Mouse (Mus musculus): ENCODE measurements at regions not wholly inside any gene's neighbourhood (a gene's known extent, or its start where the extent isn't known, plus 50 kb on each side); places are given as distances from the start of the nearest gene placed in this dataset.
A peak's percentile ranks its signal among the peaks of the same experiment; 100 is the strongest.

DNA sequence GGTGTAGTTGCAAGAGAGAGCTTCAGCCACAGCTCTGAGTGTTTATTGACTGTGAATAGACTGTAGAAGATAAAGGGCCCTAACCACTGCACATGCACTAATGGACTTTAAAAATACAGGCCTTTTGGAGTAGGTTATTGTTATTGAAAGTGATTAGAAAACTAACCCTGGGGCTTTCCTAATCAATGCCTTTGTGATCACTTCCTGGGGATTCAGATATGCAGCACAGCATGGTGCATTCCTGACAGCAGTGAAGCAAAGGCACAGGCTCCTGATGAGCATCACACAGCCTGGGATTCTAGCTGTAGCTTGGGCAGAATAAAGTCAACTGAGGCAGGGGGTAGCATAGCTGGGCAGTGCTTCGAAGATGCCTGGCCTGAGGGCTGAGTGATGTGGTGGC, 87.3 kb downstream of the Gm11077 start:
- no peaks in the 10 kb centered on the region for H3K9me3 ChIP-seq (replicated peaks)
- no peak for ATAC-seq
- no peak overlapping the region for H3K4me2 ChIP-seq
- H3K27me3 ChIP-seq = no peaks in the 10 kb centered on the region
- H3K36me3 ChIP-seq (ENCODE audit: poor library complexity, severe bottlenecking) = no peaks in the 10 kb centered on the region
- 10% methylated on average over 1 of the region's 1 CpGs for WGBS
- H3K27ac ChIP-seq = no peak overlapping the region
- no peak overlapping the region for H3K4me3 ChIP-seq
- H3K9ac ChIP-seq = no peak overlapping the region
- H3K4me1 ChIP-seq = no peaks in the 10 kb centered on the region

DNA sequence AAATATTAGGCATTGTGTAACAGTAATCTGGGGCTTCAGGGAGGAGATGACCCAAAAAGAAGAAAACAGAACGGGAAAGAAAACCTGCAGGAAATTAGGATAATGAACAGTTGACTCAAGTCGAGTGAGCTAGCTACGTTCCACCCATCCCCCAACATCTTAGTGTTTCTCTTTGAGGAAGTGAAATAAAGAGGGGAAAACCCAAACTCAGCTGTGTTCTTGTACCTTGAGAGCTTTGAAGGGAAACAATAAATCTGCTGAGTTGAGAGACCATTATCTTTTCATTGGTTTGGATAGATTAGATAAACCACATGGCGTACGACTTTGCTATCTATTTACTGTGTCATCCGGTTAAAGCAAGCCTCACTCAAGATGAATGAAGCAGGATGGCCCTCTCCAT, 87.7 kb downstream of the Gm11077 start:
- no peak overlapping the region for H3K4me2 ChIP-seq
- no peak overlapping the region for H3K9ac ChIP-seq
- H3K27ac ChIP-seq = no peak overlapping the region
- H3K27me3 ChIP-seq = no peaks in the 10 kb centered on the region
- ATAC-seq = no peak
- 60% methylated on average over 6 of the region's 6 CpGs for WGBS
- no peaks in the 10 kb centered on the region for H3K36me3 ChIP-seq (ENCODE audit: poor library complexity, severe bottlenecking)
- H3K9me3 ChIP-seq (replicated peaks) = no peaks in the 10 kb centered on the region
- no peaks in the 10 kb centered on the region for H3K4me1 ChIP-seq
- H3K4me3 ChIP-seq = no peak overlapping the region

DNA sequence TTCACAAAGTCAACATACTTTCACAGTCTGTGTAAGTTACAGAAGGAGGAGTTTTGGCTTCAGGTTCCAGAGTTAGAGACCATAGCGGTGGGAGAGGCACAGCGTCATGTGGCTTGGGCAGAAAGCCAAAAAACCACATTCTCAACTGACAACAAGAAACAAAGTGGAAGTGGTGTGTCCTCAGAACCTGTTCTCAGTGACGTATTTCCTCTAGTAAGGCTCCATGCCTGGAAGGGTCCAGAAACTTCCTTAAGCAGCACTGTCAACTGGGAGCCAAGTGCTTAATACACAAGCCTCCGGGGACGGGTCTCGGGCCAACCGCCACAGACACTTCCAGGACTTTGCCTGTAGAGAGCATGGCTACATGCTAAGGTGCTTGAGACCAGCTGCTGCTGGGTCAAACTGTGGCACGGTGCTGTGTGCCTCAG, 90.4 kb downstream of the Gm11077 start:
- no peak for ATAC-seq
- H3K4me2 ChIP-seq = no peak overlapping the region
- H3K4me1 ChIP-seq = no peaks in the 10 kb centered on the region
- H3K4me3 ChIP-seq = no peak overlapping the region
- WGBS = 92% methylated on average over 8 of the region's 8 CpGs
- H3K9ac ChIP-seq = no peak overlapping the region
- no peak overlapping the region for H3K27ac ChIP-seq
- no peaks in the 10 kb centered on the region for H3K36me3 ChIP-seq (ENCODE audit: poor library complexity, severe bottlenecking)
- H3K9me3 ChIP-seq (replicated peaks) = no peaks in the 10 kb centered on the region; the same call in 1 of the 2 replicates
- no peaks in the 10 kb centered on the region for H3K27me3 ChIP-seq

DNA sequence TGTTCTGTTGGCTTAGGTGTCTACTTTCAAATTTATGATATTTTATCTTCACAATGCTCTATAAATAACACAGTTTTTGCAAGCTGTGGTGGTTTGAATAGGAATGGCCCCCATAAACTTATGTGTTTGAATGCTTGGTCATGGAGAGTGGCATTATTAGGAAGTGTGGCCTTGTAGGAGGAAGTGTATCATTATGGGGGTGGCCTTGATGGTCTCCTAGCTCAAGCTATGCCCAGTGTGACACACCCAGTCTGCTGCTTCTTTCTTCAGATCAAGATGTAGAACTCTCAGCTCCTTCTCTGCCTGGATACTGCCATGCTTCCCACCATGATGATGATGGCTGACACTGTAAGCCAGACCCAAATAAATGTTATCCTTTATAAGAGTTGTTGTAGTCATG, 97.4 kb downstream of the Gm11077 start:
- no peaks in the 10 kb centered on the region for H3K4me1 ChIP-seq
- H3K27ac ChIP-seq = no peak overlapping the region
- H3K9ac ChIP-seq = no peak overlapping the region
- no peaks in the 10 kb centered on the region; the same call in 1 of the 2 replicates for H3K9me3 ChIP-seq (replicated peaks)
- H3K27me3 ChIP-seq = no peaks in the 10 kb centered on the region
- no peak overlapping the region for H3K4me3 ChIP-seq
- H3K36me3 ChIP-seq (ENCODE audit: poor library complexity, severe bottlenecking) = no peaks in the 10 kb centered on the region
- ATAC-seq = no peak
- H3K4me2 ChIP-seq = no peak overlapping the region

DNA sequence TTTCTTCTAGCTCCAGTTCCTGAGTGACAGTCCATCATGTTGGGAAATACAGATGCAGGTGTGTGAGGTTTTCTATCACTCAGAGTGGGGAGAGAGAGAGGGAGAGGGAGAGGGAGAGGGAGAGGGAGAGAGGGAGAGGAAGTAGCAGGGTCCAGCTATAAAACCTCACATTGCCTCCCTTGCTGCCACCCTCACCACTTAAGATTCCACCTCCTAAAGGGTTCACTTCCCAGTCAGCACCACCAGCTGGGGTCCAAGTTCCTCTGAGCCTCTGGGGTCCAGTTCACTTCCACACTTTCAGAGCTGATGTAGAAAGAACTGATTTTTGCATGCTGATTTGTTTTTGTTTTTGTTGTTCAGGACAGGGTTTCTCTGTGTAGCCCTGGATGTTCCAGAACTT, 98.6 kb downstream of the Gm11077 start:
- H3K9ac ChIP-seq = no peak overlapping the region
- no peaks in the 10 kb centered on the region for H3K36me3 ChIP-seq (ENCODE audit: poor library complexity, severe bottlenecking)
- no peak for ATAC-seq

DNA sequence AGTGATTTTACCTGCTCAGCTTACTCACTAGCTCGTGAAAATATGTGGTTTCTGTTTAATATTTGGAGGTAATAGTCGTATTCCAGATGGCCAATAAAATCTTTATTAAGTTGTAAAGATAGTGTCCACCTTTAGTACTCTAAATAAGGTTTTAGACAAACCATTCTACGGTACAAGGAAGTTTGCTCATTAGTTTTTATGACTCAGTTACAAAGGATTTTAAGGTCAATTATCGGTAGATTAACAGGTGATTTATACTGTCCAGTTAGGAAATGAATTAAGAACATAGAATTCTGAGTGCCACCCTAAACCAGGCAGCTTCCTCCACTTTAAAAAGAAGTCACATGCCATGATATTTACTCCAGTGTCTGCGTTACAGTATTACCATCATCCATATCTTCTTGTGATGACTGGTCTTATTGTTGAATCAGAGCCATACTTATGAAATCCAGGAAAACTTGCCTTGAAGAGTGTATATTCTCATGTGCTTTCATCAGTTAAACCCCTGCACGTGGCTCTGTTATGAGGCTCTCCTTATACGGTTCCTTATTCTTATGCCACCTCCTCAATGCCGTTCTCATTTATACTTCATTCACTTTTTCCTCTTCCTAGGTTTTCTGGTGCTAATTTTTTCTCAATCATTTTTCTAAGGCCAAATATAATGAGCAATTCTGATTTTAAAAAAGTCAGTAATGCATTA, 114.4 kb downstream of the Gm11077 start:
- no peak for ATAC-seq

More for the DNA sequence above, 98.6 kb downstream of the Gm11077 start:
- Histone ChIP-seq H3K4me2 (no peak overlapping the region), H3K27me3 (no peaks in the 10 kb centered on the region), H3K4me3 (no peak overlapping the region), H3K4me1 (no peaks in the 10 kb centered on the region), H3K27ac (no peak overlapping the region), H3K9me3 (replicated peaks) (no peaks in the 10 kb centered on the region; the same call in 1 of the 2 replicates)

DNA sequence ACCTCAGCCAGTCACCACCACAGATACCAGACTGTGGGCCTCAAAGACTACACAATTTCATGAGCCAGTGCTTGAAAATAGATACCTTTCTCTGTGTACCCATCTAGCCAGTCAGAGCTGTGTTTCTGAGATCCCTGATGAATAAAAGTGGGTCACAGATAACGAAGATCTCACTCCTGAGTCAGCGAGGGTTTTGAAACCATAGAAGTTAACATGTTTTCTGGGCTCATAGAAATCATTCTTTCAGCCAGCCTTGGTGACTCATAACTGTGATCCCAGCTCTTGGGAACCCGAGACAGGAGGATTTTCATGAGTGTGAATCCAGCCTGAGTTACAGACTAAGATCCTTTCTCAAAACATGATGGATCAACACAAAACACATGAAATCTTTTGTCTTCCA, 118.1 kb downstream of the Gm11077 start:
- no peak overlapping the region for H3K27ac ChIP-seq
- H3K9me3 ChIP-seq (replicated peaks) = no peaks in the 10 kb centered on the region
- no peaks in the 10 kb centered on the region for H3K36me3 ChIP-seq (ENCODE audit: poor library complexity, severe bottlenecking)
- H3K4me3 ChIP-seq = no peak overlapping the region
- H3K27me3 ChIP-seq = no peaks in the 10 kb centered on the region
- H3K4me1 ChIP-seq = peaks cover under 1% of the 10 kb centered on the region; the same call in 1 of the 2 replicates
- no peak overlapping the region for H3K9ac ChIP-seq
- no peak overlapping the region for H3K4me2 ChIP-seq
- no peak for ATAC-seq
- WGBS = 86% methylated on average over 3 of the region's 3 CpGs

More for the DNA sequence above, 114.4 kb downstream of the Gm11077 start:
- Histone ChIP-seq H3K27me3 (no peaks in the 10 kb centered on the region), H3K4me1 (no peaks in the 10 kb centered on the region), H3K9ac (no peak overlapping the region), H3K36me3 (ENCODE audit: poor library complexity, severe bottlenecking) (no peaks in the 10 kb centered on the region), H3K4me2 (no peak overlapping the region), H3K27ac (no peak overlapping the region), H3K4me3 (no peak overlapping the region), H3K9me3 (replicated peaks) (no peaks in the 10 kb centered on the region)
- 87% methylated on average over 8 of the region's 8 CpGs for WGBS

DNA sequence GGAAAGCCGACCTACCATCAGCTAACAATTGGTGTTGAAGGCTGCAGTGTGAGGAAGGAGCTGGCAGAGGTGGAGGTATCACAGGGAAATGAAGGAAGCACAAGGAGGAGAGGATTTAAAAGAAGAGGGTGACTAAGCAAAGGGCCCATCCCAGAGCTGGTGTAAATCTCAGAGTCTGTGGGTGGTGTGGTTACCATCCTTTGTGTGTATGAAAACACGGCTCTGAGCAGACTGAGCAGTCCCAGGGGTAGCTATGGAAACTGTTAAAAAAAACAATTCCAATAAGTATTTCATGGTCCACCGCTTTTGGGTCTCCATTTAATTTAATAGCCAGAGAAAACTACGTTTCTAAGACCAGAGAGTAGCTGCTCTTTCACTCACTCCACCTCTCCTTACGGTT, 123.3 kb downstream of the Gm11077 start:
- peaks cover 27% of the 10 kb centered on the region for H3K4me1 ChIP-seq
- H3K27ac ChIP-seq = no peak overlapping the region
- H3K4me3 ChIP-seq = no peak overlapping the region
- ATAC-seq = no peak
- 47% methylated on average over 5 of the region's 5 CpGs for WGBS
- no peaks in the 10 kb centered on the region for H3K27me3 ChIP-seq
- H3K9me3 ChIP-seq (replicated peaks) = no peaks in the 10 kb centered on the region
- H3K9ac ChIP-seq = no peak overlapping the region
- no peaks in the 10 kb centered on the region for H3K36me3 ChIP-seq (ENCODE audit: poor library complexity, severe bottlenecking)
- no peak overlapping the region for H3K4me2 ChIP-seq

DNA sequence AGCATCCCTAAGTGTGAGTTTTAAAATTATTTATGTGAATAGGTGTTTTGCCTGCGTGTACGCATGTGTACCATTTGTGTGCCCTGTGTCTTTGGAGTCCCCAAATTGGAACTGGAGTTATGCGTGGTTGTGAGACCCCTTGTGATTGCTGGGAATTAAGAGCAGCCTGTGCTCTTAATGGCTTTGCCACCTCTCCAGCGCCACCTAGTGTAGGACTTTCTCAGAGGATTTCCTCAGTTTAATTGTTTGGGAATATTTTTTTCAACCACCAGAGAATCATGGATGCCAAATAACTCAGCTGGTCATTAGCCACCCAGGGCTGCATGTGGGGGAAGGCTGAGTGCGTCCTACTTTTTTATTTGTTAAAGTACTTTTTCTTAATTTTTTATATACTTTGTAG, 124.4 kb downstream of the Gm11077 start:
- WGBS = 45% methylated on average over 5 of the region's 5 CpGs
- Histone ChIP-seq H3K4me3 (no peak overlapping the region), H3K27me3 (no peaks in the 10 kb centered on the region), H3K27ac (no peak overlapping the region), H3K4me2 (no peak overlapping the region), H3K4me1 (peaks cover 29% of the 10 kb centered on the region), H3K9me3 (replicated peaks) (no peaks in the 10 kb centered on the region), H3K36me3 (ENCODE audit: poor library complexity, severe bottlenecking) (no peaks in the 10 kb centered on the region), H3K9ac (no peak overlapping the region)
- ATAC-seq = no peak

DNA sequence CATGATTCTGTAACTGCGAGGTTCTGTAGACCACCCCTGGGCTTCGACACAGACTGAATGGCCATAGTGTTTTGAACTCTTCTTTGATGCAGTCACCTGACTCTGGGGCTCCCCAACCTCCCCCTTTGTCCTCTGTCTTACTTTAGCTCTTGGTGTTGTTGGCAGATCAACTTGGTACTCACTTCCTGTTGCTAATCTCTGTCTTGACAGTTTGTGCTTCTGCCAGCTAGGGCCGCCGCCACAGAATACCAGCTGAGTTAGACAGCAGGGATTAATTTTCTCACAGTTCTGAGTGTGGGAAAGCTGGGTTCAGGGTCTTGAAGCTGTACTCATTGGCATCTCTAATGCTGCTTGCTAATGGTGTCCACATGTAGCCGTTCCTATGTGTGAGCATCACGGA, 125.6 kb downstream of the Gm11077 start:
- H3K4me1 ChIP-seq = peaks cover 29% of the 10 kb centered on the region
- H3K36me3 ChIP-seq (ENCODE audit: poor library complexity, severe bottlenecking) = no peaks in the 10 kb centered on the region
- no peaks in the 10 kb centered on the region for H3K9me3 ChIP-seq (replicated peaks)
- H3K27ac ChIP-seq = no peak overlapping the region
- no peak overlapping the region for H3K4me2 ChIP-seq
- H3K27me3 ChIP-seq = no peaks in the 10 kb centered on the region
- no peak overlapping the region for H3K4me3 ChIP-seq
- 81% methylated on average over 6 of the region's 6 CpGs for WGBS
- ATAC-seq = no peak
- no peak overlapping the region for H3K9ac ChIP-seq

DNA sequence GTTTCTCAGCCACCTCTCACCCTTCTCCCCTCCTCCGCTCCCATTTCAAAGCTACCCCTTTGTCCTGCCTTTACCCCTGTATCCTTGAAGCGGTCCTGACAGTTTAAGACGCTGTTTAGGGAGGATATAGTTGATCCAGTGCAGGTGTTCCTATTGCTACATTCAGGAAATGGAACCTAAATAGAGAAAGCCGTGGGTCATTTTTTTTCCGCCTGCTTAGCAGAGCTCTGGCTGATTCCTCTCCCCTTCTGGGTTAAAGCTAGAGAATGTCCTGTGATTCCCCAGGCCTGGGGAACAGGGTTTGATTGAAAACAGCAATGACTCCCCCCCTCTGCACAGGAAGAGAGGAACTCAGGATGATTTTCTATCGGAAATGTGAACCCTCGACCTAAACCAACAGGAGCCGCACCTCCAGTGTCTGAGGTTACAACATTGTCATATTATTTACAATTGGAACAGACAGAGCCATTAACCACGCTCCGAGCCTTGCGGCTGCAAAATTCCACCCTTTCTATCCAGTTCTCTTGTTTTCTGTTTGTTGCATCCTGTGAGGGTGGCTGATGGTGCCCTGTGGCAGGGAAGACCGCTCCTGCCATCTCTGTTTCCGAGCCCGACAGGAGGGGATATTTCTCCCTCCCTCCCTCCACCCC, 127.5 kb downstream of the Gm11077 start:
- Histone ChIP-seq H3K4me2 (peak overlapping the region; percentile 51), H3K27ac (no peak overlapping the region), H3K4me3 (peak overlapping the region; percentile 24), H3K9ac (peak overlapping the region; percentile 52; the same call in 1 of the 2 replicates), H3K27me3 (no peaks in the 10 kb centered on the region), H3K36me3 (ENCODE audit: poor library complexity, severe bottlenecking) (no peaks in the 10 kb centered on the region), H3K4me1 (peaks cover 29% of the 10 kb centered on the region), H3K9me3 (replicated peaks) (no peaks in the 10 kb centered on the region)
- WGBS = 30% methylated on average over 14 of the region's 14 CpGs
- ATAC-seq = peak; percentile 64

DNA sequence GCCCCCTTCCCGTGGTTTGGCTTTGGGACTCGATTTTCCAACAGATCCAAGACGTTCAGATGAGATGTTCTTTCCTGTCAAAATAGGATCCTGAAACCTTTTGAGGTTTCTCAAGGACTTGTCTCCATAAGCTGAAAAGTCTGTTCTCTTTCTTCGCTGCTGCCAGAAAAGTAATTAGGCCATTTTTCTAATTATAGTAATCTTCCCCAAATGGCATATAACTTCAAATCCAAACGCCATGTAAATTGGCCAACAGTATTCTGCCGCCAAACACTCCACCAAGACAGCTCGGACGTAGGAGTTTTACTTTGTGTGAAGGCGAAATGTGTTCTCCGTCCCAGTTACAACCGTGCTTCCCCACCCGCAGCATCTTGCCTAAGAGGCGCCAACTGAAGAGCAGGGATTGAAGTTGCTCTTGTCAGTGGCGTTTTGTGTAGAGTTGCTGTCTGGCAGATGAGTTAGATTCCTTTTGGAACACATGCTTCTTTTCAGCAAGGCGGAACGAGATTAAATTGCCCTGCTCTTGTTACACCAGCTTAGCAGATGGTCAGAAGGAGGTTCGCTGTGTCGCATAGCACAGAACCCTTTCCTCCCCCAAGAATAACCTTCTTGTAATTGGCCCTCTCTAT, 128.1 kb downstream of the Gm11077 start:
- peak; percentile 61 for ATAC-seq
- 0 out of 2 replicates have a peak overlapping the region, but pooled peaks have one; percentile 52 for H3K9ac ChIP-seq
- WGBS = 24% methylated on average over 18 of the region's 18 CpGs
- H3K4me3 ChIP-seq = peak overlapping the region; percentile 24
- H3K9me3 ChIP-seq (replicated peaks) = no peaks in the 10 kb centered on the region
- peak overlapping the region; percentile 51 for H3K4me2 ChIP-seq
- no peak overlapping the region for H3K27ac ChIP-seq
- no peaks in the 10 kb centered on the region for H3K36me3 ChIP-seq (ENCODE audit: poor library complexity, severe bottlenecking)
- peaks cover 28% of the 10 kb centered on the region for H3K4me1 ChIP-seq
- no peaks in the 10 kb centered on the region for H3K27me3 ChIP-seq
